34 mouse cellular contexts compared by ENCODE assay signal in genomic region chr11:59554127-59554526, GRCm38 (mm10). TPM values are rescaled to one million over a fixed set of nuclear protein-coding genes. Genes with fewer than 3 reads are reported as not detected.
DNase-seq lines count a peak whose midpoint lies in the region; ATAC-seq and TF ChIP-seq lines count a peak whose summit lies in the region.
"Had no signal": no experiment of that assay in that cellular context is flagged by ENCODE, and none has a peak within 500 bp of the region (broad histone marks: within the 10 kb centered on the region; RNA-seq: fewer than 3 reads in every experiment).

No protein-coding gene starts in this region.

- DNase-seq in lung, postnatal 0 days (ENCODE audit: low spot score) = peak; percentile 18
- DNase-seq in lung, postnatal 4 days = no peak
- DNase-seq in 416B (ENCODE audit: low read depth) = peak; percentile 42
- DNase-seq in layer of hippocampus, postnatal 14 days (ENCODE audit: low spot score in 2 of 2) = no peak
- DNase-seq in adipocyte (ENCODE audit: low spot score) = no peak
- DNase-seq in cerebellum, postnatal 4 days (ENCODE audit: low spot score in 2 of 2) = no peak
- DNase-seq: adrenal gland, adult 2 months; adrenal gland, postnatal 14 days; cerebellum, adult 11-12 months; cerebellum, adult 8-10 months; cerebellum, postnatal 10 days; cerebellum, postnatal 36 days; gastrocnemius, postnatal 10 days; heart, adult 2 months; heart, postnatal 14 days had no signal

- peaks cover 99% of the 10 kb centered on the region for H3K79me2 ChIP-seq in macrophage (ENCODE audit: inconsistent target)

- no peaks in the 10 kb centered on the region for H3K4me1 ChIP-seq in lung, postnatal 0 days (ENCODE audit: insufficient read depth, low read depth, low read length)
- H3K4me1 ChIP-seq: forebrain, embryonic 10.5 days; forebrain, embryonic 13.5 days; heart, embryonic 13.5 days; hindbrain, embryonic 12.5 days; hindbrain, embryonic 15.5 days had no signal

- H3K27me3 ChIP-seq in lung, postnatal 0 days (replicated peaks; ENCODE audit: insufficient read depth, low read length) = no peaks in the 10 kb centered on the region
- H3K27me3 ChIP-seq: forebrain, embryonic 13.5 days; hindbrain, embryonic 12.5 days; hindbrain, embryonic 15.5 days had no signal

- H3K27ac ChIP-seq in lung, postnatal 0 days (ENCODE audit: low read length) = no peak overlapping the region
- peak overlapping the region; percentile 75 for H3K27ac ChIP-seq in macrophage
- H3K27ac ChIP-seq: forebrain, embryonic 10.5 days; forebrain, embryonic 13.5 days; heart, adult 2 months; heart, embryonic 10.5 days; heart, embryonic 13.5 days; hindbrain, embryonic 12.5 days; hindbrain, embryonic 15.5 days had no signal

- no peak for TF ChIP-seq EP300 in lung, postnatal 0 days (IDR thresholded peaks at IDR 0.05)

- H3K4me2 ChIP-seq in lung, postnatal 0 days (replicated peaks; ENCODE audit: low read depth, low read length) = no peak overlapping the region
- H3K4me2 ChIP-seq: forebrain, embryonic 13.5 days; heart, embryonic 13.5 days; hindbrain, embryonic 12.5 days; hindbrain, embryonic 15.5 days had no signal

- ATAC-seq in lung, postnatal 0 days = no peak
- peak; percentile 51; the same call in 1 of the 2 replicates for ATAC-seq in monocyte, adult 5-6 weeks (replicated peaks; ENCODE audit: insufficient number of reproducible peaks, low FRiP score, low TSS enrichment, poor library complexity, severe bottlenecking)
- ATAC-seq: forebrain, embryonic 13.5 days; forebrain, embryonic 16.5 days had no signal

- H3K9ac ChIP-seq in lung, postnatal 0 days (replicated peaks; ENCODE audit: low read depth) = no peak overlapping the region
- H3K9ac ChIP-seq: forebrain, embryonic 13.5 days; heart, embryonic 13.5 days; hindbrain, embryonic 12.5 days; hindbrain, embryonic 15.5 days had no signal

- no peaks in the 10 kb centered on the region for H3K9me3 ChIP-seq in lung, postnatal 0 days (ENCODE audit: low read length)
- H3K9me3 ChIP-seq: forebrain, embryonic 10.5 days; forebrain, embryonic 13.5 days; heart, embryonic 10.5 days; heart, embryonic 13.5 days; hindbrain, embryonic 12.5 days; hindbrain, embryonic 15.5 days had no signal

- no peak overlapping the region for H3K4me3 ChIP-seq in lung, postnatal 0 days (ENCODE audit: low read depth, low read length)
- H3K4me3 ChIP-seq in macrophage (ENCODE audit: inconsistent target) = no peak overlapping the region
- H3K4me3 ChIP-seq: forebrain, embryonic 10.5 days; forebrain, embryonic 13.5 days; heart, adult 2 months; heart, embryonic 10.5 days; heart, embryonic 13.5 days; hindbrain, embryonic 12.5 days; hindbrain, embryonic 15.5 days had no signal

- 95% methylated on average over 11 of the region's 11 CpGs for WGBS in lung, postnatal 0 days
- 79% methylated on average over 11 of the region's 11 CpGs for WGBS in macrophage (ENCODE audit: missing documents)

- no peak for TF ChIP-seq CTCF in lung, postnatal 0 days (IDR thresholded peaks at IDR 0.05)

- no peaks in the 10 kb centered on the region for H3K36me3 ChIP-seq in lung, postnatal 0 days (ENCODE audit: insufficient read depth, low read length)
- H3K36me3 ChIP-seq in macrophage (ENCODE audit: inconsistent target) = peaks cover 43% of the 10 kb centered on the region
- H3K36me3 ChIP-seq: forebrain, embryonic 10.5 days; heart, embryonic 10.5 days; heart, embryonic 13.5 days; hindbrain, embryonic 12.5 days; hindbrain, embryonic 15.5 days had no signal

RNA-seq across cellular contexts. Expression of gene Nlrp3, which starts 12.8 kb away (rescaled TPM):
- 0.74 and 1.5 TPM in 2 replicates for polyA plus RNA-seq in lung, postnatal 0 days (2015; fragmentation: Nextera tagmentation; extraction: Ambion mirVana)
- total RNA-seq in macrophage (2018; cell fraction: chromatin; rRNA removed) = 1,000 to 10,000 TPM in 11 of 26 experiments, 100 to 1,000 TPM in 14, 10 to 100 TPM in 1; 75.9 to 3,830 (median 872) TPM
- total RNA-seq in macrophage (2018; cell fraction: cytosol; rRNA removed) = 100 to 1,000 TPM in 12 of 26 experiments, 10 to 100 TPM in 14; 22.4 to 664 (median 78.7) TPM
- 1,000 to 10,000 TPM in 7 of 26 experiments, 100 to 1,000 TPM in 17, 10 to 100 TPM in 2; 53.6 to 2,106 (median 679) TPM for total RNA-seq in macrophage (2018; cell fraction: nucleus; rRNA removed)
- 12.7 to 36.4 TPM (median 25.2 TPM) in 3 replicates for polyA plus RNA-seq in macrophage (2018)
- 35.2 to 49.8 TPM (median 49.4 TPM) in 3 replicates for total RNA-seq in monocyte, adult 5-6 weeks (2017)
- 1 to 10 TPM; 1.0 to 1.9 TPM for total RNA-seq in layer of hippocampus, postnatal 14 days (2021)

RNA-seq across cellular contexts. Expression of gene Olfr222, which starts 21.9 kb away (rescaled TPM):
- not detected in 2 replicates for polyA plus RNA-seq in lung, postnatal 0 days (2015; fragmentation: Nextera tagmentation; extraction: Ambion mirVana)
- total RNA-seq in macrophage (2018; cell fraction: chromatin; rRNA removed) = not detected
- total RNA-seq in macrophage (2018; cell fraction: cytosol; rRNA removed) = under 1 TPM in 5 of 26 experiments, not detected in 21; 0.04 to 0.16 (median 0.09) TPM
- under 1 TPM in 2 of 26 experiments, not detected in 24; 0.35 to 0.48 TPM for total RNA-seq in macrophage (2018; cell fraction: nucleus; rRNA removed)
- not detected in 3 replicates for polyA plus RNA-seq in macrophage (2018)
- not detected in 3 replicates for total RNA-seq in monocyte, adult 5-6 weeks (2017)
- not detected for total RNA-seq in layer of hippocampus, postnatal 14 days (2021)
- total RNA-seq: adrenal gland, adult 2 months; adrenal gland, postnatal 14 days; adrenal gland, postnatal 4 days; ES-E14; gastrocnemius, adult 18-20 months; gastrocnemius, postnatal 10 days; gastrocnemius, postnatal 4 days; heart, adult 2 months; heart, postnatal 14 days; hematopoietic stem cell, adult 5-6 weeks had no signal
- polyA plus RNA-seq: adrenal gland, adult 2 months; brain, embryonic 14.5 days; embryonic facial prominence, embryonic 11.5 days; forebrain, embryonic 10.5 days; forebrain, embryonic 13.5 days; forebrain, embryonic 16.5 days; heart, adult 2 months; heart, embryonic 10.5 days; heart, embryonic 13.5 days; heart, embryonic 16.5 days; hindbrain, embryonic 12.5 days; hindbrain, embryonic 15.5 days; intestine, embryonic 14.5 days had no signal

RNA-seq across cellular contexts. Expression of gene Zkscan17, which starts 27.6 kb away (rescaled TPM):
- polyA plus RNA-seq in lung, postnatal 0 days (2015; fragmentation: Nextera tagmentation; extraction: Ambion mirVana) = 13.1 and 13.3 TPM in 2 replicates
- total RNA-seq in macrophage (2018; cell fraction: chromatin; rRNA removed) = 100 to 1,000 TPM in 1 of 26 experiments, 10 to 100 TPM in 25; 26.2 to 124 (median 43.6) TPM
- 10 to 100 TPM in 25 of 26 experiments, 1 to 10 TPM in 1; 9.9 to 26.3 (median 16.1) TPM for total RNA-seq in macrophage (2018; cell fraction: cytosol; rRNA removed)
- 10 to 100 TPM; 14.9 to 66.5 (median 35.2) TPM for total RNA-seq in macrophage (2018; cell fraction: nucleus; rRNA removed)
- polyA plus RNA-seq in macrophage (2018) = 10.8 to 16.3 TPM (median 11.7 TPM) in 3 replicates
- 8.6 to 18.8 TPM (median 11.6 TPM) in 3 replicates for total RNA-seq in monocyte, adult 5-6 weeks (2017)
- total RNA-seq in layer of hippocampus, postnatal 14 days (2021) = 10 to 100 TPM in 1 of 2 experiments, 1 to 10 TPM in 1; 9.4 to 13.3 TPM

RNA-seq across cellular contexts. Expression of gene Olfr223, which starts 39.0 kb away (rescaled TPM):
- polyA plus RNA-seq in lung, postnatal 0 days (2015; fragmentation: Nextera tagmentation; extraction: Ambion mirVana) = not detected in 2 replicates
- total RNA-seq in macrophage (2018; cell fraction: chromatin; rRNA removed) = not detected
- not detected for total RNA-seq in macrophage (2018; cell fraction: cytosol; rRNA removed)
- not detected for total RNA-seq in macrophage (2018; cell fraction: nucleus; rRNA removed)
- not detected in 3 replicates for polyA plus RNA-seq in macrophage (2018)
- not detected in 3 replicates for total RNA-seq in monocyte, adult 5-6 weeks (2017)
- total RNA-seq in layer of hippocampus, postnatal 14 days (2021) = not detected
- total RNA-seq: adrenal gland, adult 2 months; adrenal gland, postnatal 14 days; adrenal gland, postnatal 4 days; ES-E14; gastrocnemius, adult 18-20 months; gastrocnemius, postnatal 10 days; gastrocnemius, postnatal 4 days; heart, adult 2 months; heart, postnatal 14 days; hematopoietic stem cell, adult 5-6 weeks had no signal
- polyA plus RNA-seq: adrenal gland, adult 2 months; brain, embryonic 14.5 days; embryonic facial prominence, embryonic 11.5 days; embryonic facial prominence, embryonic 14.5 days; forebrain, embryonic 10.5 days; forebrain, embryonic 13.5 days; forebrain, embryonic 16.5 days; heart, adult 2 months; heart, embryonic 10.5 days; heart, embryonic 13.5 days; heart, embryonic 16.5 days; hindbrain, embryonic 12.5 days; hindbrain, embryonic 15.5 days; intestine, embryonic 14.5 days had no signal

Comparison
In these comparisons a context has a peak if more than half of its experiments do, and no peak if none do; other contexts are left out.
1. DNase-seq: peak in lung, postnatal 0 days (single experiment) and 416B (single experiment); none in lung, postnatal 4 days (0 of 2), layer of hippocampus, postnatal 14 days (0 of 2), adipocyte (single experiment) and cerebellum, postnatal 4 days (0 of 2).
2. RNA of gene Nlrp3, which starts 12.8 kb away (total RNA-seq): 35.2 to 49.8 TPM in monocyte, adult 5-6 weeks; 1.0 to 1.9 TPM in layer of hippocampus, postnatal 14 days; every median in the first group is over 10 times any median in the second.